Mouse (Mus musculus) frontal cortex, postnatal 14 days (tissue): ENCODE measurements around the gene Meis2.

ENCODE experiments used
- DNase-seq, 2 experiments: peaks; one replicate each; pipeline ENCODE4 v3.0.0; 2022; ENCODE audit warnings: low spot score in 2 of 2

Meis2 gene

GRCm38 (mm10) chr2:116065570-116066005 lies at the start of gene Meis2:
Gene Meis2 (minus strand): TSS chr2:116065839.
- DNase-seq: peak in 1 of 2 experiments; percentile 72

DNA sequence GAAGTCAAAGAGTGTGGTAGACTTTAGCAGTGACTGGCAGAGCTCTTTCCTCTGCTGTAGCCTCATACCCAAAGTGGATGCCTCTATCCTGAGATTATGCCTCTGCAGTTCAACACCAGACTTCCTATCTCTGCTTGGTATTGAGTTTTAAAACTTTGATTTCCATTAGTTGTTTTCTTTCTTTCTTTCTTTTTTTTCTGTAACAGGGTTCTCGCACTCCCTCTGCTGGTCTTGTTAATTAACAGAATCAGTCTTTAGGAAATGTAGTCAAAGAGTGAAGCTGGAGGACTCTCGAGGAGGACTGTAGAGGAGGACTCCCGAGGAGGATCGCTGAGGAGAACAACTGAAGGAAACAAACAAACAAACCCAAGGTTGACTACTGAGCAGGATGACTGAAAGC lies 40.6 kb upstream of the Meis2 start:
- DNase-seq: no peak

DNA sequence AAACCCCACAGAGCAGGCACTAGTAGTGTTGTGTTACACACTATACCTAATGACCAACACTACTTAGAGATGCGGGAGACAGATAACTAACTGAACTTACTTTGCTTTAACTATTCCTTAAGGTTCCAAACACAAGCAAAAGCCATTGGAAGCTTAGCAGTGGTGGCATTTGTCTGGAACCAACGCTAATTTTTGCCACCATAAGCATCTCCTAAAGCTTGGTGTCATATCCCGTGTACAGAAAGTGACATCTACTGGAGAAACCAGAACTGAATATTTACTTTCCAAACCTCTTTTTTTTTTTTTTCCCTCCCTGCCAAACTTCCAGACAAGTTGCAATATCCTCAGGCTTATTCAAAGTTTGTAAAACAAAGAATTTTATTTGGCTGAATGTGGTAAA lies 39.5 kb upstream of the Meis2 start:
- DNase-seq: no peak

GRCm38 (mm10) chr2:116103411-116103996 lies 37.9 kb upstream of the Meis2 start:
- DNase-seq: no peak

DNA sequence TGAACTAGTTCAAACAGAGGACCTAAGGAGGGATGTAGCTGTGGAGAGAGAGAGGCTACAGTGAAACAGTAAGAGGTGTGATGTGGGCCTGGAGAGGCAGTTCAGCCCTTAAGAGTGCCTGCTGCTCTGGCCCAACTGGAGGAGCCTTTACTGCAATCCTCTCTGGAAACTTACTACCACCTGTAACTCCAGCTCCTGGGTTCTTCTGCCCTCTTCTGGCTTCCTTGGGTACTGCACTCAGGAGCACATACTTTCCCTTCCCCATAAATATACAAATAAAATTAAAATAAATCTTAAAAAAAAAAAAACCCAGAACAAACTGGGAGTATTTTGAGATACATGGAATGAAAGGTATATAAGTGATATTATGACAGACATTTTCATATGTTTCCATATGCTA lies 35.6 kb upstream of the Meis2 start:
- DNase-seq: peak in 1 of 2 experiments; percentile 20

- no peak for DNase-seq
Measured at GRCm38 (mm10) chr2:116080961-116081360, 15.3 kb upstream of the Meis2 start.

- DNase-seq: no peak
Measured at GRCm38 (mm10) chr2:116078841-116079240, 13.2 kb upstream of the Meis2 start.

DNA sequence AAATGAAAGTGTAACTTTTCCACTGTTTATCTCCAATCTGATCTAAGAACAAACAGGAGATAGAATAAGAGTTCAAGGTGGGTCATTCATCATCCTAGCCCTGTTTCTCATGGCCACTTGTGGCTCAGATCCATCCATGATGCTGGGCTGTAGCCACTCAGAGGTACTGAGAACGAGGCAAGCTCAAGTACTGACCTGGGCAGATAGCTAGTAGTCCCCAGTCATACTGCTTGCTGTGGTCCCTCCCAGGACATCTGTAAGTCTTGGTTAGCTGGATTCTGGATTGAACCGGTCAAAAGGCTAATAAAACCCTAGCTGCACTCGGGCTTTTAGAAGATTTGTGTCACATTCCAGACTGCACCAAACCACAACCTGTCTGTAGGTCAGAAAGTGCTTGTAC lies 12.1 kb upstream of the Meis2 start:
- DNase-seq: no peak

GRCm38 (mm10) chr2:116076752-116077480 lies 11.3 kb upstream of the Meis2 start:
- DNase-seq: no peak

DNA sequence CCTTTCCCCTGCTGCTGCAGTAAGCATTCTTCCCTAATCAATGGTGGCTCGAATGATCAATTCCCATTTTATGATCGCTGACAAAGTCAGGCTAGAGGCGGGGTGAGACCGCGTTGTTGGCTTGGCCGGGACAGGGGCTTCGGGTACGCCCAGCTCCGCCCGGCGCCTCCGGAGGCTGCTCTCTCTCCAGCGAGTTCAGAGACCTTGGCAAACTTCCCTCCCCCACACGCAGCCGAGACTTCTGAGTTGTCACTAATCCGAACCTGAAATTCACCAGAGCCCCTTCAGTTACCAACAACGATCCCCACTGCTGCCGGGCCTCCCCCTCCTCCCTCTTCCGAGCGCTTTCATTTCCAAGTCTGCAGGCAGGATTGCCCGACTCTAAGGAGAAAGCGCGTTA lies 10.3 kb upstream of the Meis2 start:
- peak in 1 of 2 experiments; percentile 41 for DNase-seq

- peak in 1 of 2 experiments; percentile 34 for DNase-seq
Measured at GRCm38 (mm10) chr2:116075477-116075876, 9.8 kb upstream of the Meis2 start.

DNA sequence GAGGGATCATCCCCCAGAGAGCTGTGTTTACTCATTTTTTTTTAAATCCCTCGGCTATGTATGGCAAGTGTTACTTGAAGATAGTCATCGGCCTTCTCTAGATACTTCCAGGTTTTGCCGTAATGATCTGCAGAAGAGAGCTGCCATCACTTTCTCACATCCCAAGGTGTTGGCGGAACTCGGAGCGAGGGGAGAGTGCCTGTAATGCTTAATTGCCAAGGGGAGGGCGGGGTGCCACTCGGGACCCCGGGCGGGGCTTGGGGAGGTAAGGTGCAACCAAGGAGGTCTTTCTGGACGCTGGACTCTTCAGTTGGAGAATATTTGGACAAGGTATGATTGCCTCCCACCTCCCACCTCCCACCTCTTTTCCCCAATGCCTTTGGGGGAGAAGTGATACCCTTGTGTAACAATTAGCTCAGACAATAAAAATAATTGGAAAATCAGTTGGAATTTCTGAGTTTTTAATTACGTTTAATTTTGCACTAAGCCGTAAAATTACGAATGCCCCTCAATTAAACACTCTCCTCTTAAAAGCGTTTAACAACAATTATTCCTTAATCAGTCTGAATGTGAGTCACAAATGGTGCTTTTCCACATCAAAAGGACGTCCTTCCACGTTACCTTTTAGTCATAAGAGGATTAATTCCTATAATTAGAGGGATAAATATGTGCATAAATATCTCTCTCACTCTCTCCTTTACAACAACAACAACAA lies 9.2 kb upstream of the Meis2 start:
- peak in 1 of 2 experiments; percentile 10 for DNase-seq

DNA sequence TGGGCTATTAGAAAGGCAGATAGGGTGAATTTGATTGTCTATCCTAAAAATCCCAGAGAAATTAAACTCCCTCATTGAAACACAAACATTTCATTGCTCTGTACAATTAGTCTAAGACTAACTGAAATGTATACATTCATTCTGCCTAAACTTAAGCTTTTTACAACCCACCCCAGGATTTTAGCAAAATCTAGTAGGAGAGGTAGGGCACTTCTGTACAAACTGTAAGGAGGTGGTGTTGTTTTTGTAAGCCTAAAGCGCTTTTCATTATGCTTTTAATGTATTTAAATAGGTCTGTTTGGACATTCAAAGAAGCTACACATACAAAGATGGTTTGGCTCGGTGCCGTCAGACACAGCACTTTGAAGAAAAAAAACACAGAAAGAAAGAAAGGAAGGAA lies 8.4 kb upstream of the Meis2 start:
- DNase-seq: no peak

DNA sequence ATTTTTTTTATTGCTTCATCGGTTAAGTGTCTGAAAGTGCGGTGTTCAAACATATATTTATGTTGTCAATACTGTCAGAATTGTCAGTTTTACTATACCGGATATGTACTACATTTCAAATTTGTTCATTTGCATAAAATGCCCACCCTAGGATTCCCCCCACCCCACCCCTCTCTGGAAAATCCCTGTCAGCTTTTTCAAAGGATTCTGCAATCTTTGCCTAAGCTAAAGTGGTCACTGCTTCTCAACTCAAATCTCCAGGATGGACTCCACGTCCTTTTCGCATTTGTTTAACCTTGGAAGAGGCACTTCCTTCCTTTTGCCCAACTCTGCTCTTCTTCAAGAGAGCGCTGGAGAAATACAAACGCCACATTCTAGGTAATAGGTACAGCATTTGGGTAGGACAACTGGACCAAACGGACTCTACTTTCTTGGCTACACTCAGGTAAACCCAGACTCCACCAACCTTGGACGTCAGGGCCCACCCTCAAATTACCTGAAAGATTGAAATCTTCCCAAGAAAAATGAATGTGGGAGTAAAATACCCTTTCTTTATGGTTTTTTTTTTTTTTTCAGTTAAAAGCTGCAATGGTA lies 7.8 kb upstream of the Meis2 start:
- no peak for DNase-seq

DNA sequence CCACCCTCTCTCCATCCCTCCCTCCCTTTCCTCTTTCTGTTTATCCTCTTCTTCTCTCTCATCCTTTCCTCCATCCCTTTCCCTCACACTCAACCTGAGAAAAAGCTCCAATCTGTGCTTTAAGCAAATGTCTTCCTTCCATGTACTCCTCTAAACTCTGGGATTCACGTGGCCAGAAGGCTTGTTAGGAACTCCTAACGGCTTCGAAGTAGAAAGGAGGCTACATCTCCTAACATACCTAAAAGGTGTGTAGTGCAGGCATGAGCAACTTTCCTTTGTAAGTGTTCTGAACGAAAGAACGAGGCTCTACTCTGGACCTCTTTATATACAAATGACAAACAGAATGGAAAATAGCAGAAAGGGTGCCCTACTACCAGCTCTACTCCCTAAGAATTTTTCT lies 7.1 kb upstream of the Meis2 start:
- DNase-seq: no peak

- no peak for DNase-seq
Measured at GRCm38 (mm10) chr2:116072321-116072640, 6.6 kb upstream of the Meis2 start.

DNA sequence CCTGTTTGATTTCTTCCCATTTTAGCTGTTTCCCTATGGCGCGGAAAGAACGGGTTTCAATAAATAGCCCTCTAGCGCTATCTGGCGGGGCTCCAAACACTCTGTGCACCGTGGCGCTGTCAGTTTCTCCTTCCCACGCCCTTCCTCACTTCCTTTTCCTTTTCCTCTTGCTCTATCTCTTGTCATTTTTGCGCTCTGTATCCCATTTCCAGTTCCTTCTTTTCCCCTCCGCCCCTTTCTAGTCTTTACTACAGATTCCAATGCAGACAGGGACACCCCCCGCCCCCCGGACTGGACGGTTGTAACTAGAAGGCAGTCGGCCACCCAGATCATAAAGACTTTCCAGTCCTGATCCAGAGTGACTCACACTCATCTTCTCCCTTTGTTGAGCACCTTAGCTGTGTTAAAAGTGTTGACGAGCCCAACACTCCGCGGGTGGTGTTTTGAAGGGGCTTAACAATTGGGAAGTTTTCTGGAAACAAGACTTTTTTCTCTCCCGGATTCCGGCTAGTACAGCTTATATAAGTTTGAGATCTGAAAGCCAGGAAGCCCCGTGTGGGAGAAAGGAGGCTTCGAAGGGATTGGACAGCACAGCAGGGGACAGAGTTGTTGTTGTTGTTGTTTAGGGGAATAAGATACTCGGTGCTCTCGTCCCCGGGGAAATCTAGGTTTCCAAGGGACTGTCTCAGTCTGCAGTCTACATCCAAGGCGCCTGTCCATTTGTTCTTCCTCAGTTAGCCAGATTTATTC lies 6.1 kb upstream of the Meis2 start:
- DNase-seq: peak in 1 of 2 experiments; percentile 69

DNA sequence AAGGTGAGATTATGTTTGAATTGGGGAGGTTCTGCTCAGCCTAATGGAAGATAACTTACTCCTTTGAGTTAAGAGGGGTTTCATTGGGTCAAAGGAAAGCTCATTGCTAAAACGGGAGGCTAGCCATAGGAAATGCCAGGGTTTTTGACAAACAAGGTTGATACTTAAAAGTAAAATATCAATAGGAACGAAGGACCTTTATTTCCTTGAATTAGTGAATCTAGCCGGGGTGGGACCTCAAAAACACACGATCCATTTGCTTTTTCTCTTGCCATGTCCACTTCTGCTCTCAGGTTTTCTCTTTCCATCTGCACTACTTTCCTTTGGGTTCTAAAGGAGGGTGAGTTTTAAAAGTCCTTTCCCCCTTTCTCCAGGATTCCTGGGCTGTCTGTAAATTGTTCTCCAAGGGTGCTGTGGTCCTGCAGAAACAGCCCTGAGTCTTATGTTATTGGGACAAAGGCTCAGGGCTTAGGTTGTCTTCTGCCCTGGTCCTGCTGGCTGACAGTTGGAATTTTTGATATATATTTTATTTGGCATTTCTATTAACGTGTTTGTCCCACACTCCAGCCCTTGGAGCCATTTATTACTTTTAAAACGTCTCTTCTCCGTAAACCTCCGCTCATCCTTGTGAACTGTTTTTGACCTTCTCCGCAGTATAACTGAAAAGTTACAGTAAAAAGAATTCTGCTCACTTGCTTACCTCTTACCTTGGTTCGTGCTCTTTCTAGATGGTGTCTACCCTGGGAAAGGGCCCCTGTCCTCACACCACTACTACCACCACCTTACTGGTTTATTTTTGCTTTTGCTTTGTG lies 5.2 kb upstream of the Meis2 start:
- DNase-seq: no peak

GRCm38 (mm10) chr2:116069451-116070225 lies 4.0 kb upstream of the Meis2 start:
- no peak for DNase-seq

GRCm38 (mm10) chr2:116068901-116069300 lies 3.3 kb upstream of the Meis2 start:
- DNase-seq: no peak
